Mouse (Mus musculus): ENCODE results near the gene Slc16a8. TPM values are rescaled to one million over a fixed set of nuclear protein-coding genes. Genes with fewer than 3 reads are reported as not detected.

Gene Slc16a8
- total RNA-seq (2014; rRNA removed; ENCODE audit: low replicate concordance), result 0.73 and 1.8 TPM in 2 replicates
- 0.67 and 0.97 TPM in 2 replicates for polyA plus RNA-seq (2015; fragmentation: Nextera tagmentation; extraction: Ambion mirVana)

GRCm38 (mm10) chr15:79254661-79255060, at the start of gene Slc16a8:
Slc16a8 (minus strand) TSS chr15:79254761.
- Histone ChIP-seq H3K4me3 (ENCODE audit: low read depth, low read length) (no peak within 1 kb of the TSS), H3K9me3 (replicated peaks; ENCODE audit: control insufficient read depth, low read length) (no peaks in the 10 kb centered on the region), H3K9ac (replicated peaks; ENCODE audit: low read depth, low read length) (no peak within 1 kb of the TSS), H3K27me3 (ENCODE audit: control insufficient read depth, insufficient read depth, low read length) (peaks cover 20% of the 10 kb centered on the region), H3K4me1 (ENCODE audit: control insufficient read depth, insufficient read depth) (peaks cover 14% of the 10 kb centered on the region), H3K36me3 (replicated peaks; ENCODE audit: control insufficient read depth, insufficient read depth, low read length) (no peaks in the 10 kb centered on the region), H3K4me2 (ENCODE audit: low read depth, low read length) (no peak within 1 kb of the TSS), H3K27ac (ENCODE audit: low read depth) (no peak within 1 kb of the TSS)
- no peak for TF ChIP-seq EP300 (IDR thresholded peaks at IDR 0.05; ENCODE audit: low read depth)
- no peak for TF ChIP-seq CTCF (IDR thresholded peaks at IDR 0.05; ENCODE audit: low read depth)
- ATAC-seq (ENCODE audit: insufficient read depth, low read depth) (no peak), DNase-seq (ENCODE audit: low spot score) (no peak)
- WGBS, result 41% methylated on average over 3 of the region's 3 CpGs

DNA sequence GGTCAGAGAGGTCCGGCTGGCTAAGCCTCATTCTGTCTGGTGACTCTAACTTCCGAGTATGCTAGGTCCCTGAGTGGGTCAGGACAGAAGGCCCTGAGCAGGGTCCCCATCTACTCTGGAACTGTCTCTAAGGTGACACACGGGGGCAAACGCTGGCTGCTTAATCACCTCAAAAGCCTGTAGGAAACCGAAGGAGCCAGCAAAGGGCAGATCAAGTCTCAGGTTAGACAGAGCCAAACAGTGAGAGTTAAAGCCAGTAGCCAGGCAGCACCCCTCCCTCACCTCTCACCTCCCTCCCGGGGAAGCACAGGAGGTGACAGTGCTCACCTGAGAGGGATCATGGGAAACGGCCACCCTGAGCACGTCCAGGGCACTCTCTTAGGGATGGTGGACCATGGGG, 49.2 kb upstream of the Slc16a8 start:
- H3K9me3 ChIP-seq (replicated peaks; ENCODE audit: control insufficient read depth, low read length), result no peaks in the 10 kb centered on the region
- TF ChIP-seq CTCF (IDR thresholded peaks at IDR 0.05; ENCODE audit: low read depth), result no peak
- no peak for TF ChIP-seq EP300 (IDR thresholded peaks at IDR 0.05; ENCODE audit: low read depth)
- 86% methylated on average over 8 of the region's 8 CpGs for WGBS
- ATAC-seq (ENCODE audit: insufficient read depth, low read depth) (no peak), DNase-seq (ENCODE audit: low spot score) (no peak)
- no peaks in the 10 kb centered on the region for H3K27me3 ChIP-seq (ENCODE audit: control insufficient read depth, insufficient read depth, low read length)
- no peak overlapping the region for H3K4me2 ChIP-seq (ENCODE audit: low read depth, low read length)
- H3K27ac ChIP-seq (ENCODE audit: low read depth), result no peak overlapping the region
- H3K4me3 ChIP-seq (ENCODE audit: low read depth, low read length), result no peak overlapping the region
- H3K4me1 ChIP-seq (ENCODE audit: control insufficient read depth, insufficient read depth), result no peaks in the 10 kb centered on the region
- H3K36me3 ChIP-seq (replicated peaks; ENCODE audit: control insufficient read depth, insufficient read depth, low read length), result peaks cover 3% of the 10 kb centered on the region; the same call in 1 of the 2 replicates
- no peak overlapping the region for H3K9ac ChIP-seq (replicated peaks; ENCODE audit: low read depth, low read length)

GRCm38 (mm10) chr15:79299563-79300155, 45.1 kb upstream of the Slc16a8 start:
- ATAC-seq (ENCODE audit: insufficient read depth, low read depth), result no peak
- DNase-seq (ENCODE audit: low spot score), result no peak
- Histone ChIP-seq H3K4me3 (ENCODE audit: low read depth, low read length) (no peak overlapping the region), H3K4me1 (ENCODE audit: control insufficient read depth, insufficient read depth) (no peaks in the 10 kb centered on the region), H3K4me2 (ENCODE audit: low read depth, low read length) (no peak overlapping the region), H3K9ac (replicated peaks; ENCODE audit: low read depth, low read length) (no peak overlapping the region), H3K9me3 (replicated peaks; ENCODE audit: control insufficient read depth, low read length) (no peaks in the 10 kb centered on the region), H3K36me3 (replicated peaks; ENCODE audit: control insufficient read depth, insufficient read depth, low read length) (no peaks in the 10 kb centered on the region), H3K27ac (ENCODE audit: low read depth) (0 out of 2 replicates have a peak overlapping the region, but pooled peaks have one; percentile 4), H3K27me3 (ENCODE audit: control insufficient read depth, insufficient read depth, low read length) (no peaks in the 10 kb centered on the region)
- 64% methylated on average over 2 of the region's 2 CpGs for WGBS
- TF ChIP-seq CTCF (IDR thresholded peaks at IDR 0.05; ENCODE audit: low read depth) (no peak), EP300 (IDR thresholded peaks at IDR 0.05; ENCODE audit: low read depth) (no peak)

- Histone ChIP-seq H3K27me3 (ENCODE audit: control insufficient read depth, insufficient read depth, low read length) (no peaks in the 10 kb centered on the region), H3K36me3 (replicated peaks; ENCODE audit: control insufficient read depth, insufficient read depth, low read length) (no peaks in the 10 kb centered on the region), H3K4me1 (ENCODE audit: control insufficient read depth, insufficient read depth) (no peaks in the 10 kb centered on the region), H3K4me3 (ENCODE audit: low read depth, low read length) (no peak overlapping the region), H3K4me2 (ENCODE audit: low read depth, low read length) (no peak overlapping the region), H3K27ac (ENCODE audit: low read depth) (no peak overlapping the region), H3K9ac (replicated peaks; ENCODE audit: low read depth, low read length) (no peak overlapping the region), H3K9me3 (replicated peaks; ENCODE audit: control insufficient read depth, low read length) (no peaks in the 10 kb centered on the region)
- DNase-seq (ENCODE audit: low spot score), result no peak
- ATAC-seq (ENCODE audit: insufficient read depth, low read depth), result no peak
- 86% methylated on average over 6 of the region's 6 CpGs for whole genome bisulfite sequencing
- TF ChIP-seq EP300 (IDR thresholded peaks at IDR 0.05; ENCODE audit: low read depth), result no peak
- no peak for TF ChIP-seq CTCF (IDR thresholded peaks at IDR 0.05; ENCODE audit: low read depth)
Measured at GRCm38 (mm10) chr15:79298553-79298952, 44.0 kb upstream of the Slc16a8 start.

DNA sequence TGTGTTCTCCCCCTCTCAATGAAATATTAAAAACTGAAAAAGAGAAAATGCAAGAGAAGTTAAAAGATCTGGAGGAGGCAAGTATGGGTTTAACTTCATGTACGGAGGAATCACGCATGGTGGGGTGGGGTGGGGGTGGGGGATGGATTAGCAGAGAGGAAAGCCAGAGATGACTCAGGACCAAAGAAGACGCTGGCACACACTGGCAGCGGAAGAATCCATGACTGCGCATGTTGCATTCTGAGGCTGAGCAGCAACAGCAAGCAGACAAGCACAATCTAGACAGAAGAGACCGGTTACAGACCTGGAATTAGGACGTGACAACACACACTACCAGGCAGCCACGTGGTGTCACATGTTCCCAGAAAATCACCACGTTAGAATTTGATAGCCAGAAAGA, 38.2 kb upstream of the Slc16a8 start:
- H3K4me1 ChIP-seq (ENCODE audit: control insufficient read depth, insufficient read depth), result no peaks in the 10 kb centered on the region
- ATAC-seq (ENCODE audit: insufficient read depth, low read depth), result no peak
- WGBS, result 83% methylated on average over 9 of the region's 9 CpGs
- H3K9ac ChIP-seq (replicated peaks; ENCODE audit: low read depth, low read length), result no peak overlapping the region
- no peak overlapping the region for H3K4me3 ChIP-seq (ENCODE audit: low read depth, low read length)
- no peak overlapping the region for H3K4me2 ChIP-seq (ENCODE audit: low read depth, low read length)
- no peak overlapping the region for H3K27ac ChIP-seq (ENCODE audit: low read depth)
- TF ChIP-seq CTCF (IDR thresholded peaks at IDR 0.05; ENCODE audit: low read depth), result no peak
- TF ChIP-seq EP300 (IDR thresholded peaks at IDR 0.05; ENCODE audit: low read depth), result no peak
- H3K36me3 ChIP-seq (replicated peaks; ENCODE audit: control insufficient read depth, insufficient read depth, low read length), result no peaks in the 10 kb centered on the region
- no peak for DNase-seq (ENCODE audit: low spot score)
- H3K27me3 ChIP-seq (ENCODE audit: control insufficient read depth, insufficient read depth, low read length), result no peaks in the 10 kb centered on the region
- H3K9me3 ChIP-seq (replicated peaks; ENCODE audit: control insufficient read depth, low read length), result no peaks in the 10 kb centered on the region

GRCm38 (mm10) chr15:79290340-79290739, 35.8 kb upstream of the Slc16a8 start:
- no peaks in the 10 kb centered on the region for H3K4me1 ChIP-seq (ENCODE audit: control insufficient read depth, insufficient read depth)
- no peak overlapping the region for H3K9ac ChIP-seq (replicated peaks; ENCODE audit: low read depth, low read length)
- ATAC-seq (ENCODE audit: insufficient read depth, low read depth) (no peak), DNase-seq (ENCODE audit: low spot score) (no peak)
- no peaks in the 10 kb centered on the region; the same call in 1 of the 2 replicates for H3K36me3 ChIP-seq (replicated peaks; ENCODE audit: control insufficient read depth, insufficient read depth, low read length)
- TF ChIP-seq CTCF (IDR thresholded peaks at IDR 0.05; ENCODE audit: low read depth) (peak; percentile 4; the same call in 1 of the 2 replicates), EP300 (IDR thresholded peaks at IDR 0.05; ENCODE audit: low read depth) (no peak)
- H3K4me3 ChIP-seq (ENCODE audit: low read depth, low read length), result no peak overlapping the region
- H3K9me3 ChIP-seq (replicated peaks; ENCODE audit: control insufficient read depth, low read length), result no peaks in the 10 kb centered on the region
- no peak overlapping the region for H3K4me2 ChIP-seq (ENCODE audit: low read depth, low read length)
- H3K27ac ChIP-seq (ENCODE audit: low read depth), result no peak overlapping the region
- no peaks in the 10 kb centered on the region for H3K27me3 ChIP-seq (ENCODE audit: control insufficient read depth, insufficient read depth, low read length)
- 77% methylated on average over 3 of the region's 3 CpGs for WGBS

All from heart, postnatal 0 days (tissue).